Mouse (Mus musculus): ENCODE measurements around the gene Slk. TPM values are rescaled to one million over a fixed set of nuclear protein-coding genes. Genes with fewer than 3 reads are reported as not detected.

The Slk gene
- polyA plus RNA-seq, 1 experiment from 2014 or later: 5.1 TPM

DNA sequence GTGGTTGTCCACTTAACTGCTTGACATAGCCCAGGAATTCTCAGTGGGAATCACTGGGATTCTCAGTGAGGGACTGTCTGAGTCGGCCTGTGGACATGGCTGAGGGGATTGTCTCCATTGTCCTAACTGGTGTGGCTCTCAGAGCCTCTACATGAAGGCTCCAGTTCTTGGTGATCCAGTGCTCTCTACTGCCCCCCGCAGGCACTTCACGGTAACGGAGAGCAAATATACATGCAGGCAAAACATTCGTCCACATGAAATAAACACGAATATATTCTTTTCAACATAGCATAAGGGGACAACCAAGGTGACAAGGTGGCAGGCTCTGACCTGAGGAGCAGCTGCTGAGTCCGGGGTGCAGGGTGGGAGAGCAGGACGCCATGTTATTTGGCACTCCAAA lies 94.9 kb downstream of the Slk start:
- peak; percentile 55 for DNase-seq (ENCODE audit: low spot score)
- Histone ChIP-seq H3K27me3 (ENCODE audit: insufficient read depth, poor library complexity, severe bottlenecking) (no peaks in the 10 kb centered on the region), H3K36me3 (no peaks in the 10 kb centered on the region), H3K4me1 (replicated peaks) (no peaks in the 10 kb centered on the region), H3K4me3 (no peak overlapping the region), H3K27ac (no peak overlapping the region), H3K9me3 (no peaks in the 10 kb centered on the region)
- 38% methylated on average over 8 of the region's 8 CpGs for WGBS

DNA sequence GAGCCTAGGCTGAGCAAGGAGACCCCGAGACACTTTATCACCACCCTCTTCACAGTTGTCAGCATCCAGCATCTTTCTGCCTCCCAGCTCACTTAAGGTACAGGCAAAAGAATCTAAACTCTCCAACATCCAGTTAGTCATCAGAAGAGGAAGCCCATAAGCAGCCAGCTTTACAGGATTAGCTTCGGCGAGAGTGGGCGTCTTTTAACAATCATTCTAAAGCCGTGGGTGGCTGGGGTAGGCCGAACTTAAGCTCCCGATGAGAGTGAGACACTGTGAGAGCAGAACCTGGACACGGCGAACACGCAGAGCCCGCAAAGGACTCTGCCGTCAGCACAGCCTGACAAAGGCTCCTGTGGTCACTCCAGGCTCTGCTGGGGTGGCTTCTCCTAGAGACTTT lies 99.2 kb downstream of the Slk start:
- Histone ChIP-seq H3K4me3 (no peak overlapping the region), H3K9me3 (no peaks in the 10 kb centered on the region), H3K4me1 (replicated peaks) (no peaks in the 10 kb centered on the region), H3K36me3 (no peaks in the 10 kb centered on the region), H3K27ac (no peak overlapping the region), H3K27me3 (ENCODE audit: insufficient read depth, poor library complexity, severe bottlenecking) (no peaks in the 10 kb centered on the region)
- DNase-seq (ENCODE audit: low spot score): no peak
- 88% methylated on average over 12 of the region's 12 CpGs for WGBS

DNA sequence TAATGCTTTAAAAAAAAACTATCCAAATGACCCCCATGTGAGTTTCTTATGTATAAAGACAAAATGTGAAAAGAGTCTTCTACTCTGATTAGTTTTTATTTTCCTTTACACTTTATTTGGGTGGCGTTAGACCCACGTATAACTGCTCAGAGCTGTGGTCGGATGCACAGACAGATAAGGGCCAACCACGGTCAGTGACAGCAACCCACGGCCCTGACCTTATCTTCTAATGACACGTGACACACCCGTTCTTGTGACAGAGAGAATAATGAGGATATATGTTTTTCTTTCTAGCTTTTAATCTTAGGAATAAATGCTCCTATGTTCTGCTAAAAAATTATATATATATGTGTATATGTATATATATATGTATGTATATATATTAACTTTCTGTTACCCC lies 110.1 kb downstream of the Slk start:
- DNase-seq (ENCODE audit: low spot score): no peak
- 89% methylated on average over 7 of the region's 7 CpGs for WGBS
- peaks cover 11% of the 10 kb centered on the region; the same call in 1 of the 2 replicates for H3K4me1 ChIP-seq (replicated peaks)

DNA sequence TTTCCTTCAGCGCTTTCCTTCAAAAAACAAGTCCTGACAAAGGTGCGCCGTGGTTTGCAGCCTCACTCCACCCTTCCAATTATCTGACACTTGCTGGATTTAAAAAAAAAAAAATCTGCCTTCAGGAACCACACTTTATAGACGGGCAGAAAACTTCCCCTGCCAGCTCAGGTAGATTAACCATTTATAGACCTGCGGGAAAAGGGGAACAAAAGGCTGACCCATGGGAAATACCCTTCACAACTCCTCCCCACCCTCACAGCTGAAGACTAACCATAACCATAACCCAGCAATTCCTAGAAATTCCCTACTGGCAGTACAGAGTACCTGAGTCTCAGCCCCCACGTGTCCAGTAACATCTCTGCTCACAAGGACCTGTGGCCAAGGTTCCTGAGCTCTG lies 112.5 kb downstream of the Slk start, which contains the start of gene Col17a1:
Gene Col17a1 (minus strand): TSS at position 101 of the 400 bp plus-strand sequence.
- H3K9me3 ChIP-seq: no peaks in the 10 kb centered on the region
- DNase-seq (ENCODE audit: low spot score): no peak
- peaks cover 11% of the 10 kb centered on the region; the same call in 1 of the 2 replicates for H3K4me1 ChIP-seq (replicated peaks)
- no peaks in the 10 kb centered on the region for H3K27me3 ChIP-seq (ENCODE audit: insufficient read depth, poor library complexity, severe bottlenecking)
- 83% methylated on average over 6 of the region's 6 CpGs for WGBS
- no peak within 1 kb of the TSS for H3K27ac ChIP-seq
- no peaks in the 10 kb centered on the region for H3K36me3 ChIP-seq
- H3K4me3 ChIP-seq: no peak within 1 kb of the TSS

More for the DNA sequence above, 110.1 kb downstream of the Slk start:
- H3K27ac ChIP-seq: no peak overlapping the region
- H3K9me3 ChIP-seq: no peaks in the 10 kb centered on the region
- H3K4me3 ChIP-seq: no peak overlapping the region
- H3K36me3 ChIP-seq: no peaks in the 10 kb centered on the region
- peaks cover 5% of the 10 kb centered on the region; the same call in 1 of the 2 replicates for H3K27me3 ChIP-seq (ENCODE audit: insufficient read depth, poor library complexity, severe bottlenecking)

Other genes with a start within 250 kb of the Slk start
- 2.7 TPM in 2 replicates for gene Sh3pxd2a, start 115.3 kb upstream of the Slk start, polyA plus RNA-seq (2016; fragmentation: Nextera tagmentation; extraction: Ambion mirVana)
- gene Stn1, start 42.2 kb upstream of the Slk start, polyA plus RNA-seq (2016; fragmentation: Nextera tagmentation; extraction: Ambion mirVana): 60.9 and 63.5 TPM in 2 replicates
- gene Col17a1, start 112.4 kb downstream of the Slk start, polyA plus RNA-seq (2016; fragmentation: Nextera tagmentation; extraction: Ambion mirVana): 0.19 and 0.30 TPM in 2 replicates
- 211 and 264 TPM in 2 replicates for gene Sfr1, start 152.0 kb downstream of the Slk start, polyA plus RNA-seq (2016; fragmentation: Nextera tagmentation; extraction: Ambion mirVana)